Mouse (Mus musculus) embryonic facial prominence, embryonic 10.5 days (tissue): ENCODE measurements around the gene Cd248. TPM values are rescaled to one million over a fixed set of nuclear protein-coding genes. Genes with fewer than 3 reads are reported as not detected.

Experiments used
- DNase-seq: peaks from one replicate; pipeline ENCODE4 v3.0.0-alpha.2; 2017; ENCODE audit warnings: low spot score
- H3K27ac ChIP-seq: fragments of 300-500 bp; sonication (generic); replicated peaks from 2 replicates; pipeline ENCODE4 v1.5.1; 2016; ENCODE audit warnings: mild to moderate bottlenecking
- H3K27me3 ChIP-seq: fragments of 300-500 bp; sonication (generic); replicated peaks from 2 replicates; pipeline ENCODE4 v1.6.1; 2016; ENCODE audit warnings: low read depth, mild to moderate bottlenecking; ENCODE audit not compliant: poor library complexity, severe bottlenecking
- H3K36me3 ChIP-seq: fragments of 300-500 bp; sonication (generic); replicated peaks from 2 replicates; pipeline ENCODE4 v1.6.1; 2016; ENCODE audit warnings: mild to moderate bottlenecking, moderate library complexity
- H3K4me1 ChIP-seq: fragments of 300-500 bp; sonication (generic); 2 replicates; pipeline ENCODE4 v1.6.1; 2016
- H3K4me3 ChIP-seq: fragments of 300-500 bp; sonication (generic); 2 replicates; pipeline ENCODE4 v1.5.1; 2016; ENCODE audit warnings: mild to moderate bottlenecking, moderate library complexity
- H3K9me3 ChIP-seq: fragments of 300-500 bp; sonication (generic); 2 replicates; pipeline ENCODE4 v1.6.1; 2016; ENCODE audit warnings: mild to moderate bottlenecking
- WGBS: fragments of 180-500 bp; shearing (Covaris S2); methylation state at CpG from one replicate; pipeline ENCODE4 v1.1.7; 2016; 5-methylcytosine and 5-hydroxymethylcytosine counted together
- polyA plus RNA-seq: library from polyadenylated mRNA; unstranded; fragments of >200 nt; fragmentation: Nextera tagmentation; extraction: Ambion mirVana; gene quantifications from 2 replicates; pipeline ENCODE4 v1.2.1, GENCODE M21; 2016

The Cd248 gene
- polyA plus RNA-seq, 1 experiment from 2014 or later: 37.0 TPM

DNA sequence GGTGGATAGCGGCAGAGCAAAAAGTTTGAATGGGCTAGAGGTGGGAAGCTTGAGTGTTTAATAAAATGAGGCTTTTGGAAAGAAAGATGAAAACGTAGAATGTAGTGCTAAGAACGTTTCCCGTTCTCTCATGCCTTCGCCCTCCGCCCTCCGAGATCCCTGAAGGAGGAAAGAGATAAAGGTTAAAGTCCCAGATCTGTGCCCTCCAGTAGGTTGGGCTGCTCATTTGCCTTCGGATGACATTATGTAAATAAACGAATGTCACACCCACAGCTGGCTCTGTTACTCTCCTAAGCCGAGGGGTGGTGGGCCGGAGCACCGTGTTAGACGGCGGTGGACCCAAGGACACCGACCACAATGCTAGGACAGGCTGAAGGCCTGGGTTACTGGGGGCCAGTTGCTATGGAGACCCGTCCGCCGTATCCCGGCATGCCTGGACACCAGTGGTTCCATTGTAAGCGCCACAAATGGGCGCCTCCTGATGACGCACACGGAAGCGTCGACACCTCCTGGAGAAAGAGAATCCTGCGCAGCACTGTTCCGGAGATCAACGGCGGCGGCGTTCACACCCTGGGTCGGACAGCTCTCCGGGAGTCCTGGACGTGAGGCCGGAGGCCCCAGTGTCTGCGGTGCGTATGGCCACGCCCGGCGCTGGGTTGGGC, 26.9 kb upstream of the Cd248 start, which contains the start of gene Brms1:
Gene Brms1 (plus strand): TSS at position 493 of the 662 bp plus-strand sequence.
- Histone ChIP-seq H3K4me1 (peaks cover 45% of the 10 kb centered on the region), H3K27ac (peak within 1 kb of the TSS; percentile 81), H3K27me3 (peaks cover 7% of the 10 kb centered on the region; the same call in 1 of the 2 replicates), H3K4me3 (peak within 1 kb of the TSS; percentile 95), H3K36me3 (peaks cover 31% of the 10 kb centered on the region), H3K9me3 (no peaks in the 10 kb centered on the region)
- DNase-seq: peak; percentile 94
- WGBS: 9% methylated on average over 40 of the region's 40 CpGs

DNA sequence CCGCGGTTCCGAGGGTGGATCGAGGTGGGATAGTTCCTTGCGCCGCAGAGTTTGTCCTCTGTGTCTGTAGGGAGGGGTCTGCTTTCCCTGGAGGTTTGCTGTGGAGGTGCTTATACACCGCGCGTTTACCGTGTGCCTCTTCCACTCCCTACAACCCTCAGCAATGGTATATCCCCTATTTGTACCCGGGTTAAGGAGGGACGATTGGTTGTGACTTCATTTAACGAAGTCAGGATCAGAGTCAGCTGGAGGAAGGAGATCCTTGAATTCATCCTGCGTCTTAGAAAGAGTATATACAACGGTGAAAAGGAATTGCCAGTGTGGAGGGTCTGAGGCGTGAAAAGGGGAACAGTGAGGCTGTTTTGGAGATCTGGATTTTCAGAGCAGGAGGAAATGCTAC, 26.3 kb upstream of the Cd248 start:
- Histone ChIP-seq H3K27ac (peak overlapping the region; percentile 81), H3K4me1 (peaks cover 45% of the 10 kb centered on the region), H3K27me3 (peaks cover 7% of the 10 kb centered on the region; the same call in 1 of the 2 replicates), H3K36me3 (peaks cover 37% of the 10 kb centered on the region), H3K4me3 (peak overlapping the region; percentile 95), H3K9me3 (no peaks in the 10 kb centered on the region)
- WGBS: 3% methylated on average over 16 of the region's 16 CpGs
- no peak for DNase-seq

DNA sequence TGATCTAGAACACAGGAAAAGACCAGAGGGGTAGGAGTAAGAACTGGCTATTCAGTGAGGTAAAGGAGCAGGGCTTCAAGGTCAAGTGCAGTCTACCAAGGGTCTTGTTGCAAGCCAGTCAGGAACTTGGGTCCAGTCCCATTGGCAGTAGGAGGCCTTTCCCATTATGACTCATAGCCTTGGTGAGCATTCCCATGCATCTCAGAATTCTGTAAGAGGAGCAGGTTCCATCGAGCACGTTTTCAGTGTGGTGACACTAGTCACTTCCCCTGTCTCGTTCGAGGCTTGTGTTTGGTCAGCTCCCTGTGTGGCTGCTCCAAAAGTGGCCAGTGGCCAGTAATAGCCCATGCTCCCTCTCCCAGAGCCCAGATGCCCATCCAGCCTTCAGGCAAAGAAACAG, 22.3 kb upstream of the Cd248 start:
- H3K9me3 ChIP-seq: no peaks in the 10 kb centered on the region
- peaks cover 69% of the 10 kb centered on the region for H3K36me3 ChIP-seq
- 75% methylated on average over 4 of the region's 4 CpGs for WGBS

DNA sequence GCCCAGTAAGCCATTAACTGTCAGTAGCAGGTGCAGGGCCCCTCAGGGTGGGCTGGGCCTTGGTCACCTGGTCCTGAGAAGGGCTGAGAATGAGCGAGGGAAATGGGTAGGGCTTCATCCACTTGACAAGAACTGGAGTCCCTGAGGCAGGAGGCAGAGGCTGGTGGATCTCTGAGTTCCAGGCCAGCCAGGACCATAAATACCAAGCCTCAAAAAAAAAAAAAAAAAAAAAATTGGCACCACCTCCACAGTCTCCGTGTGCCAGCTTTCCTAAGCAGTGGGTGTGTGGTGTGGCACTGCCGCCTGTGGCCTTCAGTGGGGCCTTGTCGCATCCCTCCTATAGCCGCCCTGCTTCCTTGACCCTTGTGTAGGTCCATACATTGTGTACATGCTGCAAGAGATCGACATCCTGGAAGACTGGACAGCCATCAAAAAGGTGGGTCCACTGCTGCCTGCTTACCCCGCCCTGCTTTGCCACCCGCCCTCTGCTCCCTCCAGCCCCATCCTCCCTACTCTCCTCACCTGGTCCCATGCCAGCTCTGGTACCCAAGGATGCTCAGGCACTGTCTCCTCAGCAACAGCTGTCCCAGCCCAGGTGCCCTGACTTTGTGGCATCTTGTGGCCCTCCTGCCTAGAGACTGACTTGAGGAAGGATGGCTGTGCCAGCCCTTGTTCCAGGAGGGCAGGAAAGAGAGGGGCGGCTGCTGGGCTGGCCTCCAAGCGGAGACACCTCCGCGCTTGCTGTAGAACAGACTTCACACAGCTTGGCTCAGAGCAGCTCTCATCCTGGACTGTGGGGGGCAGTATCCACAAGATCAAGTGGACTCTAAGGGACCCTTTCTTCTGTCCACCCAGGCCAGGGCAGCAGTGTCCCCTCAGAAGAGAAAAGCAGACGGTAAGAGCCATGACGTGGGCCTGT, 19.5 kb upstream of the Cd248 start:
- no peaks in the 10 kb centered on the region for H3K9me3 ChIP-seq
- peak overlapping the region; percentile 21; the same call in 1 of the 2 replicates for H3K4me3 ChIP-seq
- H3K36me3 ChIP-seq: peaks cover 62% of the 10 kb centered on the region
- H3K4me1 ChIP-seq: peaks cover 36% of the 10 kb centered on the region
- peaks cover 37% of the 10 kb centered on the region for H3K27me3 ChIP-seq
- DNase-seq: no peak
- no peak overlapping the region for H3K27ac ChIP-seq
- WGBS: 87% methylated on average over 14 of the region's 14 CpGs

More for the DNA sequence above, 22.3 kb upstream of the Cd248 start:
- no peak for DNase-seq
- Histone ChIP-seq H3K4me3 (no peak overlapping the region), H3K27me3 (peaks cover 8% of the 10 kb centered on the region), H3K4me1 (peaks cover 34% of the 10 kb centered on the region), H3K27ac (no peak overlapping the region)

DNA sequence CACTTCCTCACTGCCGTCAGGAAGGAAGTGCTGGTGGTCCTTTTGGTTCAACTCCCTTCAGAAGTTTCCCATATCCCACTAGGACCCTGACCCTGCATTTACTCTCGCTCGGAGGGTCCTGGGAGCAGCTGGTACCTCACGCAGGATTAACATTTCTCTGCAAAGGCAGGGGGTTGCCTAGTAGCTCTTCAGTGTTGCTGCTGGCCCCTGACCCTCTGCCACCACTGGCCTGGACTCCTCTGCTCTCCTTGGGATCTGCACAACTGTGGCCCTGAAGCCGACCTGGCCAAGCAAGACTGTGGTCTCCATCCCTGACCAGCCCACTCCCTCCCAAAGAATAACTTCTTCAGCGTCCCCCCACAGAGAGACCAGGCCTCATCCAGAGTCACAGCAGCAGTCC, 18.6 kb upstream of the Cd248 start:
- H3K27ac ChIP-seq: no peak overlapping the region
- DNase-seq: no peak

DNA sequence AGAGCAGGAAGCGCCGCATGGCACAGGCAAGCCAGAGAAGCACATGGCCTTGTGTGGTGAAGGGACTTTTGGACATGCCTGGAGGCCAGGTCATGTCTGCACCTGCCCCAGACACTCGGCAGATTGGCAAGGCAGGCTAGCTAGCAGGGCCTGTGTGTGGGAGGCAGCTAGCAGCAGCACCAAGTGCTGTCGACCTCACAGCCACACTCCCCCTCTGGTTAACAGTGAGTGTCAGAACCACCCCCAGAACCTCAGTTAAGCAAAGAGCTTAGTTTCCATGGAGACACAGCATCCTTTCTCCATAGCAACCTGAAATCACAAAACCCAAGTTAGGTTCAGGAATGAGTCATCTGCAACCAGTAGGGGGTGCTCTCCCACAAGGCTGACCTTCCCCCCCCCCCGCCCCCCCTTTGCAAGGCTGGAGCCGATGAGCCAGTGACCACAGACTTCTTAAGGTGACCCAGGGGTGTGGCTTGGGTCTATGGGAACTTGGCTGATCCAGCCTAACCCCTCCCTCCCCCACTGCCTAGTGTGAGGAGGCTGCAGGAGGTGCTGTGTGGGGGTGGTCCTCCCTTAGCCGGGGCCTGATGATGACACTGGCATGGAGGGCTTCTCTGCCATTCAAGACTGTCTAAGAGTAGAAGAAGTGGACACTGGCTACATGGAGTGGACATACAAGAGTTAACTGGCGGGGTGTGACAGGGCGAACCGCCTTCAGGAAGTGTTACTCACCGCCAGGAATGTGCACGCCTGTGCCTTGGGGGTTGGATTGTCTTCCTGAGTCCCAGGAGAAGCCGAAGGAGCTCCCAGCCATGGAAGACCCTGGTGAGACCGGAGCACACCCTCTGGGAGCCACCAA, 17.6 kb upstream of the Cd248 start, which contains the start of gene Rin1:
Gene Rin1 (plus strand): TSS at position 435 of the 859 bp plus-strand sequence.
- H3K27me3 ChIP-seq: peaks cover 54% of the 10 kb centered on the region
- peaks cover 36% of the 10 kb centered on the region for H3K4me1 ChIP-seq
- DNase-seq: peak; percentile 76
- 12% methylated on average over 14 of the region's 14 CpGs for WGBS
- peak within 1 kb of the TSS; percentile 67 for H3K27ac ChIP-seq
- H3K9me3 ChIP-seq: no peaks in the 10 kb centered on the region
- H3K4me3 ChIP-seq: peak within 1 kb of the TSS; percentile 44
- peaks cover 49% of the 10 kb centered on the region for H3K36me3 ChIP-seq

More for the DNA sequence above, 18.6 kb upstream of the Cd248 start:
- H3K27me3 ChIP-seq: peaks cover 46% of the 10 kb centered on the region
- peaks cover 54% of the 10 kb centered on the region for H3K36me3 ChIP-seq
- H3K4me1 ChIP-seq: peaks cover 36% of the 10 kb centered on the region
- WGBS: 79% methylated on average over 6 of the region's 6 CpGs
- H3K4me3 ChIP-seq: no peak overlapping the region
- H3K9me3 ChIP-seq: no peaks in the 10 kb centered on the region

DNA sequence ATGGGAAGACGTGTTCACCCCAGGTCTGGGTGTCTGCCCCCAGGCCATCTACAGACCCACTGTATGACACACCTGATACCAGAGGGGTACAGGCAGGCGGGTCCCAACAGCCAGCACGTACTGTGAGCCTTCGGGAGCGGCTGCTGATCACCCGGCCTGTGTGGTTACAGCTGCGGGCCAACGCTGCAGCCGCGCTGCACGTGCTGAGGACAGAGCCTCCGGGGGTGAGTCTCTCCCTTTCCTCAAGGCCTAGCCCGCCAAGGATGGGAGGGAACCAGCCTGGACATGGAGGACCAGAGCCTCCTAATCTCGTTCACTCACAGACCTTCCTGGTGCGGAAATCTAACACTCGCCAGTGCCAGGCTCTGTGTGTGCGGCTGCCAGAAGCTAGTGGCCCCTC, 16.8 kb upstream of the Cd248 start:
- H3K9me3 ChIP-seq: no peaks in the 10 kb centered on the region
- peaks cover 41% of the 10 kb centered on the region for H3K36me3 ChIP-seq
- peak overlapping the region; percentile 67 for H3K27ac ChIP-seq
- H3K4me3 ChIP-seq: peak overlapping the region; percentile 44
- H3K4me1 ChIP-seq: peaks cover 36% of the 10 kb centered on the region
- 4% methylated on average over 17 of the region's 17 CpGs for WGBS
- DNase-seq: peak; percentile 52
- peaks cover 56% of the 10 kb centered on the region for H3K27me3 ChIP-seq

DNA sequence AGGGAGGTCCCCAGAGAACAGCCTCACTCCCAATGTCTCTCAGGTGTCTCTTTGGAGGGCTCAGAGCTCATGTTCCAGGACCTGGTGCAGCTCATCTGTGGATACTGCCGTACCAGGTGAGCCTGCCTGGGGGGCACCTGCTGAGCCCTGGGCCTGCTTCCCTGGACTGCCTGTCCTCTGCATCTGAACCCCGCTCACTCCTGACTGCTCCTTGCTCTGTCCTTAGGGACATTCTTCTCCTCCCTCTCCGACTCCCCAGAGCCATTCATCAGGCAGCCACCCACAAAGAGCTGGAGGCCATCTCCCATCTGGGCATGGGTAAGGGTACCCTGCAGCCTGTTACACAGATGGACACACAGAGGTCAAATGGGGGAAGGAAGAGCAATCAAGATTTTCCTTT, 16.4 kb upstream of the Cd248 start:
- Histone ChIP-seq H3K9me3 (no peaks in the 10 kb centered on the region), H3K27me3 (peaks cover 56% of the 10 kb centered on the region), H3K36me3 (peaks cover 36% of the 10 kb centered on the region), H3K4me3 (peak overlapping the region; percentile 44), H3K27ac (peak overlapping the region; percentile 67), H3K4me1 (peaks cover 41% of the 10 kb centered on the region)
- DNase-seq: no peak
- 35% methylated on average over 3 of the region's 3 CpGs for WGBS

DNA sequence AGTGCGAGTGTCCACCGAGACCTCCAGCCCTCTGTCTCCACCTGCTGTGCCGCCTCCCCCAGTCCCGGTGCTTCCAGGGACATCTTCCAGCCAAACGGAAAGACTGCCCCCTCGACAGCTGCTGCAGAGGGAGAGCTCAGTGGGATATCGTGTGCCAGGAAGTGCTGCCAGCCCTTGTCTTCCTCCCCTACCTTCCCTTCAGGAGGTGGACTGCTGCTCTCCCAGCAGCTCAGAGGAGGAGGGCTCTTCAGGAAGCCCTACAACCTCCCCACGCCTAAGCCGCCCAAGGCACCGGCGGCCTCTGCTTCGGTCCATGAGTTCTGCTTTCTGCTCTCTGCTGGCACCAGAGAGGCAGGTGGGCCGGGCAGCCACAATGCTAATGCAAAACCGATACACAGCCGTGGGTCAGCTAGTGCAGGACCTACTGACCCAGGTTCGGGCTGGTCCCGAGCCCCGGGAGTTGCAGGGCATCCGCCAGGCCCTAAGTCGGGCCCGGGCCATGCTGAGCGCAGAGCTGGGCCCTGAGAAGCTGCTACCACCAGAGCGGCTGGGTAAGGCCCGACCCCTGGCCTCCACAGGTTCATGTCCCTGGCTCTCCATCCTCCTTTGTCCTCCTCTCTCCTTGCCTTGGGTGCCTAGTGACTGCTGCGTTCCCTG, 15.6 kb upstream of the Cd248 start:
- no peak for DNase-seq
- H3K4me3 ChIP-seq: peak overlapping the region; percentile 44
- 25% methylated on average over 25 of the region's 25 CpGs for WGBS
- H3K9me3 ChIP-seq: no peaks in the 10 kb centered on the region
- peaks cover 48% of the 10 kb centered on the region for H3K4me1 ChIP-seq
- H3K36me3 ChIP-seq: peaks cover 28% of the 10 kb centered on the region
- H3K27me3 ChIP-seq: peaks cover 56% of the 10 kb centered on the region
- H3K27ac ChIP-seq: peak overlapping the region; percentile 37; the same call in 1 of the 2 replicates

DNA sequence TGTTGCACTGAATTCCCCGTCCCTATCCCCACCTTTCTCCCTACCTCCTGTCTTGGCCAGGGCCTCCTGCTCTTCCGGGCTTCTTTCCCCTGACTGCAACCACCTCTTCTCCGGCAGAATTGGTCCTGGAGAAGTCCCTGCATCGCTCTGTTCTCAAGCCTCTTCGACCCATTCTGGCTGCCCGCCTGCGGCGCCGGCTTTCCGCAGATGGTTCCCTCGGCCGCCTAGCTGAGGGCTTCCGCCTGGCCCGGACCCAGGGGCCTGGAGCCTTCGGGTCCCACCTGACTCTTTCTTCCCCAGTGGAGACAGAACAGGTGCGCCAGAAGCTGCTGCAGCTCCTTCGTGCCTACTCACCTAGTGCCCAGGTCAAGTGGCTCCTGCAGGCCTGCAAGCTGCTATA, 15.0 kb upstream of the Cd248 start:
- peaks cover 53% of the 10 kb centered on the region for H3K4me1 ChIP-seq
- no peak overlapping the region for H3K4me3 ChIP-seq

DNA sequence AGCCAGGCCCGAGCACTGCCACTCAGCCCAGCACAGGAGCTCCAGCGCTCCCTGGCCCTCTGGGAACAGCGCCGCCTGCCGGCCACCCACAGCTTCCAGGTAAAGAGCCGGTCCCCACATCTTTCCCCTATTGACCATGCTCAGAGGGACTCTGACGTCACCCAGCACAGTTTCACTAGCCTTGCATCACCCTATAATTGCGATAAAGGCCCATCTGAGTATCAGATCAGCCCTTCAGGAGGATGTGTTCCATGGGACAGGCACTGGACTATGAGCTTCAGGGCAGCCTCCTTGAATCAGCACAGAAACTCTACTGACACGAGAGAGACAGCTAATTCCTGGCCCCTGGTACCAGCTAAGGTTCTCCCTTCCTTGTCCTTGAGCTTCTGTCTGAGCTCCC, 14.0 kb upstream of the Cd248 start:
- H3K27me3 ChIP-seq: peaks cover 56% of the 10 kb centered on the region
- no peak overlapping the region for H3K27ac ChIP-seq
- H3K4me1 ChIP-seq: peaks cover 63% of the 10 kb centered on the region
- no peaks in the 10 kb centered on the region for H3K9me3 ChIP-seq
- peak; percentile 84 for DNase-seq
- 17% methylated on average over 9 of the region's 9 CpGs for WGBS
- peak overlapping the region; percentile 17; the same call in 1 of the 2 replicates for H3K4me3 ChIP-seq
- H3K36me3 ChIP-seq: peaks cover 12% of the 10 kb centered on the region

More for the DNA sequence above, 15.0 kb upstream of the Cd248 start:
- H3K9me3 ChIP-seq: no peaks in the 10 kb centered on the region
- no peak for DNase-seq
- 63% methylated on average over 17 of the region's 17 CpGs for WGBS
- H3K36me3 ChIP-seq: peaks cover 23% of the 10 kb centered on the region
- peak overlapping the region; percentile 37; the same call in 1 of the 2 replicates for H3K27ac ChIP-seq
- H3K27me3 ChIP-seq: peaks cover 56% of the 10 kb centered on the region
